Mouse (Mus musculus) adrenal gland, adult (tissue): Measurements from ENCODE around the gene App.

Experiments
- DNase-seq, 2 experiments: peaks; one replicate each; pipeline ENCODE4 v3.0.0; 2022 to 2023; ENCODE audit warnings: low spot score in 1 of 2; ENCODE audit not compliant: inconsistent age in 2 of 2

Gene App

DNA sequence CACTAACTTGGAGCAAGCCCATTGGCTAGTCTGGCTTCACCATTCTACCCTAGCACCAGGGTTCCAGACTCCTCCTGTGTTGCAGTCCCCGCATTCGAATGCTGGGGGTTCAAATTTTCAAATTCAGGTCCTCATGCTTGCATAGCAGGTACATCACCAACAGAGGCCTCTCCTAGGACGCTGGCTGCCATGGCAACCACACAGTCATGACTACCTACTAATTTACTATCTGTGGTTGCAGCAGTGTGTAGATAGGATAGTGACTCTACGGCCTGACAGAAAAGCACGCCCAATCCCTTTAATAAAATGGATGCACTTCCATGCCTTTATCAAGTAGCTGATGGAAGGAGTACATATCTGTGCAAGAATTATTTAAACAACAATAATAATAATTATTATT, 137.8 kb downstream of the App start:
- DNase-seq, result no peak

DNA sequence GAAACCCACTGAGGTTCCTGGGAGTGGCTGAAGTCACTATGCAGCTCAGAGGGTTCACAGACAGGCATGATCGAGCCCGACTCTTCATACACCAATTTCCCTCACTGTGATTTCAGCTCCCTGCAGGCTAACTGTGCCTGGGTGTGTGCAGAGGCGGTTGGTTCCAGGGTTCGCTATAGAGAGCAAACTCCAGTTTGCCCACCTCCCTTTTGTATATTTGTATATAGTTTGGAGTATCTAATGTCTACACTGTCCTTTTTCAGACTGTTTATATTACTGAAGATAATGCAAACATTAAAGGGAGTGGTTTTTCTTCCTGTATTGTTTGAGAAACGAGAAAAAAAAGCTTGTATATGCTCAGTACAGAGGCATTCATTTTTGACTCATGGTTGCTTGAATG, 139.8 kb downstream of the App start:
- no peak for DNase-seq

DNA sequence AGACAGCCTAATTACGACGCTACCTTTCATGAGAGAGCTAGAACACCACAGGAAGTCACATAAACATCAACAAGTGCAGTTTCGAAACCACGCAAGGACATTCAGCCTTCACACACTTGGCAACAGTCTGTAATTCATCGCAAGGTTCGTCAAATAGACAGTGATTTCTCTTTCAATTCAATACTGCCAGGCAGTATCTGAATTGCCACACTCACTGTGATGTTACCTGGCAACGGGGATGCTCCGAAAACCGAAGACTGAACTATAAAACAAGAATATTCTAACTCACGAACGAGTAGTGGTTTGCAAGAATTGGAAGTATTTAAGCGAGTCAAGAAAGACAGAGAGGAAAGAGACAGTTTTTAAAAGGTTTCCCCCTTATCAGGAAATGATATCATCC, 142.8 kb downstream of the App start:
- no peak for DNase-seq

DNA sequence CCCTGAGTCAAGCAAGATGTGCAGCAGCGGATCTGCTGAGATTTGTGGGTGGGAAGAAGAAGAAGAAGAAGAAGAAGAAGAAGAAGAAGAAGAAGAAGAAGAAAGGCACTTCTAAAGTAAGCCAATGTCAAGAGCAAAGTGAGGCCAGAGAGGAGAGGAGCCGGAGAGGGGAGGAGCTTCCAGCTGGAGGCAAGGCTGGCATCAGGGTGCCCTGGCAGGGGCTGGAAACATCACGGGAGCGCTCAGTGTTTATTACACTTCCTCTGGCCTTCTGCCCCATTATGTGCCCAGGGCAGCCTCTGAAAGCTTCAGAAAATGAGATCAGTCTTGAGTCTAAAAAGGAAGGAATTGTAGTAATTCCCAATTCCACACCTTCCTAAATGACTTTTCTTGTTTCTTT, 145.2 kb downstream of the App start:
- DNase-seq, result no peak

DNA sequence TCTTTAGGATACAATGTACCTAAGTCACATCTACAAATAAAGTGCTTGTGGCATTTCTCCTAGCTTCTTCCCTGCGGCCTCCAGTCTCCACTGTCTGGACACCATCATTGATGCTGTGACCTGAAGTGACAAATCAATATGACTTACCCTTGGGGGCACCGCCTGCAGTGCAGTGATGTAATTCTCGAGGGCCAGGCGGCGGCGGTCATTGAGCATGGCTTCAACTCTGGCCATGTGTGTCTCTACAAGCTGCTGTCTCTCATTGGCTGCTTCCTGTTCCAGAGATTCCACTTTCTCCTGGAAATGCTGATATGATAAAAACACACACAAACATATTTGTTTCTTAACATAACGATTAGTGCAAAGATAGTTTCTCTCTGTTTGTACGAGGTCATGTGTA, 148.9 kb downstream of the App start:
- no peak for DNase-seq

DNA sequence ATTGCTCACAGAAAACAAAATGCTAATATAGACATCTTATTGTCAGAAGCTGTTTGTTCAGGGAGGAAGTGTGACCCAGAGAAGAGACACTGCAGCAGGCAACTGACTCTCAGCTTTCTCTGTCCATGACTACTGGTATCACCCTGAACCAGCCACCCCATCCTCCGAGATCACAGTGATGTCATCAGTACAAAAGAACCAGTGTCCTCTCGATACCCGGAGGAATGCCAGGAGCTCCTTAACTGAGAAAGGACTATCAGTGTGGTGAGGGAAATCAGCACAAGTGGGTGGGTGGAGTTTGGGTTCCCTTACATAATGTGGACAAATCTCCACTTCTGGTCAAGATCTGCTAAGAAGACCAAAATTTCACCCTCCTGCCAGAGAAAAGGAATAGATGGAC, 150.5 kb downstream of the App start:
- peak in 1 of 2 experiments; percentile 26 for DNase-seq

DNA sequence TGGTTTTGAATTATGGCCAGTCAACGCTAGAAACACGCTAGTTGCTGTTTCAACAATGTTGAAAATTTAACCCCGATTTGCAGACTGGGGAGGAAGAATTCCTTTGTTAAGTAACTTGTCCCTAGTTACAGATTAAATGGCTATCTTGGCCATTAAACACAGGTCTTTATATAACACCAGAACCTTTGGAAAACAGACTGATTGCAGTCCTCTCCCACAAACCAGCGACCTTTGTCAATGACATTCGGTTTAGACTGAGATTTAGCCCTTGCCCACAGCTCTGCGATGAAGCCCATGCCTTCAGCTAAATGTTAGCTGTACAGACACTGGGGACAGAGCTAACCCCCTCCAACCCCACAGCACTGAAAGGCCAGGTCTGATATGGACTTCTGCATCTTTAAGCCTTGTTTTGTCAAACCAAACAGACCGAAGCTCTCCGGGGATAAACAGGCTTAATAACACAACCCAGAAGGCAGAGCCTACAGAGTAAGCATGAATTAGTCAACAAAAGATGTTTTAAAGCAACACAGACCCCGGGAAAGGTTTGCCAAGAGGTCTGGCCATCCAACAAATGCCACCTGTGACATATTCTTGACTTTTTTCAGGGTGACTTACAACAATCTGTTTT, 152.8 kb downstream of the App start:
- DNase-seq, result peak in 1 of 2 experiments; percentile 21

DNA sequence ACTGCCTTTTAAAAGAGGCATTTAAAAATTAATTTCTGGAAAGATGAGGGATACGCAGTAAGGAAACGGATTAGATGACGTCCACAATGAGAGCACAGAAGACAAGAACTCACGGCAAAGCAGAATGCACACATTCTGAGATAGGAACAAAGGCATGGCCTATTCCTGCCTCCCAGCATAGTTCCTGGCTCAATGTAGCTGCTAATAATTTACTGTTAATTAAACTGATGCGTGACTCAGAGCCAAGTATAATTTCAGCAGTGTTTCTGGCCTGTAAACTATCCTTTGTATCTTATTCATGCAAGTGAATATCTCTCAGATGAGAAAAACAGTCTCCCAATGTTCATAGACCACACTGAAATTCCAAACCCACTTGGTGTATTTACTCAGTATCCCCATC, 154.3 kb downstream of the App start:
- no peak for DNase-seq

DNA sequence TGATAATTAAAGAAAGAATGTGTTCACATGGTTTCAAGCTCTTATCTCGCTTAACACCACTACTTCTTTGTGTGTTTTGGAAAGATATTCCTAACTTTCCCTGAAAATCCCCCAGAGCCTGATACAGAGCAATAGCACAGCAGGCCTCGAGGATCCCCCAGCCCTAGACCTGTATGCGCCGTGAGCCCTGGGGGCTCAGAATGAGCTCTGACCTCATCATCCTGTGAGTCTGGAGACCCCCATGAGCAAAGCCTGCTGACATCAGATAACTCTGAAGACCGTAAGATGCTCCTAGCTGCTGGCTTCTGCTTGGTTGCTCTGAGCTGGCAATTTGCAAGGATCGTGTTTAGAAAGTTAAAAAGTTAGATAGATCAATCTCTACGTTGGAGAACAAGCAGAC, 155.7 kb downstream of the App start:
- no peak for DNase-seq

DNA sequence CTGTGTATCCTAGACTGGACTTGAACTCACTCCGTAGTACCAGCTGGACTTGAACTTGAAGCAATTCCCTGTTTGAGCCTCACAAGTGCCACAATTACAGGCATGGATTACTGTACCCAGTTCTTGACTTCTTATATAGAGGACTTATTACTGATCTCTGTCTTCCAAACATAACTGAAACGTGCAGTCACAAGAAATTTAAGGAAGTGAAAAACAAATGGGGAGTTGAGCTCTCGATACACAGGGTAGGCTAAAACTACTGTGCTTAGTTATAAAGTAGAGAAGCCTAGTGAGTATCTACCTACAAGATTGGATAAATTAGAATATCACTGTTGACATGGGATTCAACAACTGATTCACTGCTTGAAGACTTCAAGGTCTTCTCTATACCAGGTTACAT, 160.9 kb downstream of the App start:
- no peak for DNase-seq

DNA sequence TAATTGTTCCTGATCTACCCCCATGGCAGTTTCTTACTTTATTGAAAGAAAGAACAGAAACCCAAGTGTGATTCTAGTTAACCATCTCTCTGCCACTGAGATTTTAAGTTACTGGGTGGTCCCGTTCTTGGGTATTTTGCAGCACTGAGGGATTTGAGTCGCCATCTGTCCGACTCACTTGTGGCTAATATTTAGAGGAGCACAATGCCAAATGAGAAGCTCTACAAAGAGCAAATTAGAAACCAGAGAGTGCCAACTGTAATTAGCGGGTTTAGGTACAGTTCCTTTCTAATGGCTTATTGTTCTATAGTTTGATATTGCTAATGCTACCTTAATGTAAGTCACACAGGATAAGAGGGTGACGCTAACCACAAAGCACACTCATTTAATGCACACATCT, 161.4 kb downstream of the App start:
- no peak for DNase-seq

DNA sequence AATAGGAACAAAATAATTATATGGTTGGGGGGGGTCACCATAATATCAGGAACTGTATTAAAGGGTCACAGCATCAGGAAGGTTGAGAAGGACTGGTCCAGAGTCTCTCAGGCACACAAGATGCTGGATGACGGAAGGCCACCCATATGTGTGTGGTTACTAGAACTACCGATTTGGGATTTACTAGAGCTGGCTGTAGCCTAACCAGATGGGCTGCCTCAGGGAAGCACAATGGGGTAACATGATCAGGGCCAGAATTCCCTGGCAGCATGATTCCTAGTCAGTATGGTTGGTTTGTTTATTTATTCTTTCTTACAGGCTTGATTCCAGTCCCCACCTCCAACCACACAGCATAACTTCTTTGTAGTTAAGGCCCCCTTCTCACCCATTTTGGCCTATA, 162.9 kb downstream of the App start:
- no peak for DNase-seq

DNA sequence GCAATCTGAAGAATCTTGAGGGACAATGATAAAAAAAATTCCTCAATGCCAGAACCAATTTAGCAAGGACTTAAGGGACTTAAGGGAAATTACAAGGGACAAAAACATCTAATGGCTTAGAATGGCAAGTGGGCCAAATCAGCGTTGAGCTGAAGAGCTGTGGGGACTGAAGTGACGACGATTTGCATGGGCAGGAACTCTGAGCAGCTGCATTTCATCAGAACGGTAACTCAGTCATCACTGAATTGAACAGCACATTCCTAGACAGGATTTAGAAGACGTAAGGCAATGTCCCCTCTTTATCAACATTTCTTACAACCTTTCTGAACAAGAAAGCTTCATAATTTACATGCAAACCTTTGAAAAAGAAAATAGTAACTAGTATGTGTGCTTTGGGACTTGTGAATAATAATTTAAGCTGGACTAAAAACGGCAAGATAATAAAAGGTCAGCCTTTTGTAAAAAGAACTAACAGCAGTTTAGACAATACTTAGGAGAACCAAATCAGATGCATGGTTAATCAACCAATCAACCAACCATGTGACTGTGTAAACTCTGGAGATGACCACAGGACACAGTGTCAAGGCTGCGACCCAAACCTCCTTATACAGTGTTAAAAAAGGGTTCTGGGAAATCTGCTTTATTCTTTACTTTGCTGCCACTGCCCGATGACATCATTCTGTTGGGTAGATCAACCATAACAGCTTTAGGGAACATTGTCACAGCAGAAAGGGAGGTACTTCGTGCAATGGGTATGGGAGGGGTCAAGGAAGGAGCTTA, 164.5 kb downstream of the App start:
- DNase-seq, result no peak

DNA sequence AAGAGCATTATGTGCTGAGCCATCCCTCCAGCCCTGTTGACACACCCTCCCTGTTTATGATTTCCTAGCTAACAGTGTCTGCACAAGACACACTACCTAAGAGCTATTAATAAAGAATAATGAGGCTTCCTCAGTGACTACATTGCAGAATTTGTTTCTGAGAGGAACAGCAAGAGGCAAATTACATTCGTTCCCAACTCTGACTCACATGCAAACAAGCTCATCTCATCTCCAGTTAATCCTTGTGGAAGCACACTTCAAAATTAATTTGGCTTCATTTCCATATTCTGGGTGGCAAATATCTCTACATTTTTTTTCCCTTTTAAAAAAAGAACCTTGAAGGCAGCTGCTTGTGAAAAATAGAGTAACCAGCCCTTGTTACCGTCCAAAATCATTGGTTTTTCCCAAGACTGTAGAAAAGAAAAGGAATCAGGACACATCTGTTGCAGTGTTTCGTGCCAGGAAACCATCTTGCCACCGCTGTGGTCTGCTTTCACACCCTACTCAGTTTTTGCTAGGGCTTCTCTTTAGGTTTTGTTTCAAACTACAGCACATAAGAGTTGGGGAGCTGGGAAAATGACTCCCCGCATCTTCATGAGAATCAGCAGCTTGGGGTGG, 171.5 kb downstream of the App start:
- DNase-seq, result no peak

DNA sequence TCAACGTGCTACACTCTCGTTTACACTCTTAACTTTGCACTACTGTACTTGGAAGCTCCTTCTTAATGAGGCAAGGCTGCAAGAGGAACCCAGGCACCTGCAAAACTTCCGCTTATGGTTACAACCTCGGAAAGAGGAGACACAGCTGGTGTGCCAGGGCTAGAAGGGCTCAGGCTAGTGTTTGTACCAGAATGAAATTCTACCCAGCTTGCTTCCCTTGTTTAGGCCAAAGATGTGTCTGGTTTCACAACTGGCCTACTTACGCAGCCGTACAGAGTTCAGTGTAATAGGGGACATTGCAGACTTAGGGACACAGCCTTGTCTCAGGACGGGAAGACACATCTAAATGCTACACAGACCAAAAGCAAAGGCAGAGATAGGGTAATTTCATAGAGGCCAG, 173.3 kb downstream of the App start:
- DNase-seq, result no peak

DNA sequence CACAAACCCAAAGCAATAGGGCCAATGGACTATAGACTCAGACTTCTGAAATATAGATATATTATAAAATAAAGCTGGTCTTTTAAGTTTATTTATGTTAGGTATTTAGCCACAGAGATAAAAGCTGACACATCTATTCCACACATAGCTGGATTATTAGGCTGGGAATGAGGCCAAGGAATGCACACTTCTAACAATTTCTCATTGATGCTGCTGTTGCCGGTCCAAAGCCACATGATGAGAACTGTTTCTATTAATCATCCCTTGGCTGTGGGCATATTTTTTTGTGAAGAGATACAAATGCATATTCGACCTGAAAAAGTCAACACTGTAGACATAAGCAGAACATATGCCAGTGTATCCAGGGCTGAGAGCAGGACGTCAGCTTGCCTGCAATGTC, 176.0 kb downstream of the App start:
- DNase-seq, result no peak

DNA sequence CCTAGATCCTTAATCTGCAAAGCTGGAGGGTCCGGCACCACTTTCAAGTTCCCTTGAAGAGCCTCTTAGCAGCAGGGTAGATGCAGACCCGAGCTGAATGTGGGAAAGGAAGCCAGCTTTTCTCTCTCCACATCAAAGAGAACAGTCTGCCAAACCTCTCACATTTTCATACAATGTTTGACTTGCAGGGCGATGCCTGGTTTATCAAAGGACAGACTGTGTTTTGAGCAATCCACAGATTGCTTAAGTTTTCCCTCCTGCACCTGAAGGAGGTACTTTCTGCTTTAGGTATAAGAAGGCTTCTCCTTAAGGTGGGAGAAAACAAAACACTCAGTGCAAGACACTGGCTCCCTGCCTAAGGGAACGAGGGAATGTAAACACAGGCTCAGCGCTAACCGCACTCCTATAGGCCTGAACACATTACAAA, 178.1 kb downstream of the App start:
- DNase-seq, result no peak

DNA sequence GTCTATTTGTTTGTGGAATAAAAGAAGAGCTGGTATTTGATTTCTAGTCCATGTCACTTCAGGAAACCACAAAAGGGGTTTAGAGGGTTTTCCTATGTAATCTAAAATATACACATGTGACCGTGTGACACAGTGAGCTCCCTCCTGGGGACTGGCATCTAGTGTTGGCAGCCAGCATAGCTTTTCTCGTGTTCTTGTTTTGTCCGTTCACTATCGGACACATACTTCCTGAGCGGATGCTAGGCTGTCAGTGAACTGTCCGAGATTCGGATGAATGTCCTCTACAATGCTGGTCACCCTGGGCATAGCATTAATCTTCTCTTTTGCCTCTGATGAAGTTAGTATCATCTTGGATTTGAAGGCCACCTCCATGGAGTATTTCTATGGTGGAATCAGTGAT, 180.7 kb downstream of the App start:
- no peak for DNase-seq

DNA sequence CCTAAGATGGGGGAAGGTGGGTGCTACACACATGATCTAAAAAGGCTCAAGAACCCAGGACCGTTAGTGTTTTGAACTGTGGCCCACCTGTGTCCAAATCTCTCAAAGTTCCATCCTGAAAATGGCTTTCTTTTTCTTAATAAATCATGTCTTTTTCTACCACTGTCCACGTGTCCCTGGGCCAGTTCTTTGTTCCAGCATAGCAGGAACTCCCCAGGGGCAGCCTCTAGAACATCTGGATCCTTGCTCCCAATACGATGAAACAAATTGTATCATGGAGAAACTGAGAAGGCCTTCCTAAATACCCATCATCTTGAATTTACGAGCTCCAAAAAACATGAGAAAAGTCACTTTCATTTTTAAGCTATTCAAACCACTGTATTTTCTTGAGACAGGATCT, 182.6 kb downstream of the App start:
- no peak for DNase-seq

DNA sequence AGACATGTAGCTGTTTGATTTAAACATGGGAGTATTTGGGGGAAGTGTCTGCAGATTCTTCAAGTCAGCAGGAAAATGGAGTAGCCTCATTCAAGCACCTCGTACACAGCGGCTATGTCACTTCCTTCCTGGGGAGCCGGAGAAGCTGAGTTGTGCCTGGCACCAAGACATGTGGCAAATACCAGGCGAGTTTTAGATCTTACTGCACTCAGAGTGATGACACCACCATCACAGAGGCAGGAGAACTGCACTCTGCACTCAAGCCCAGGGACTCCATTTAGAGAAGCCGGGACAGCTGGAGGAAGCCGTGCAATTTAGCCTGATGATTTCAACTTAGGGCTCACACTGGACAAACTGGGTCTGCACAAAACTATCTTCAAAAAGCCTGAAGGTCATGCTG, 183.6 kb downstream of the App start:
- DNase-seq, result no peak

DNA sequence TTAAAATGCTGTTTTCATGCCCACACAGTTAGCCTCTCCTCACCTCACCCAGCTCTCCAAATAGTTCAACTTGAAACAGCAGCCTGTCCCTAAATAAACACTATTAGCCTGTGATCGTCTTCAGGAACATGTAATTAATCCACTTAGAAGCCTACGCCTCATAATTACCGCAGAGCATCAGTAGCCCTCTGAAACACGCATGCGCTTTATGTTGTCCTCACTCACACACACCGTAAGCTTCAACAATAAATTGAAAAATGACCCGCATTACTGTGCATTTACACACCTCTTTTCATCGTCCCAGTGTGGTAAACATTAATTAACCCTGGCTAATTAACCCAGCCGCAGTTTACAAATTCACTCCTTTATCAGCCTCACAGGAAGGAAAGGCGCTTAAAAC, 184.1 kb downstream of the App start:
- DNase-seq, result no peak

DNA sequence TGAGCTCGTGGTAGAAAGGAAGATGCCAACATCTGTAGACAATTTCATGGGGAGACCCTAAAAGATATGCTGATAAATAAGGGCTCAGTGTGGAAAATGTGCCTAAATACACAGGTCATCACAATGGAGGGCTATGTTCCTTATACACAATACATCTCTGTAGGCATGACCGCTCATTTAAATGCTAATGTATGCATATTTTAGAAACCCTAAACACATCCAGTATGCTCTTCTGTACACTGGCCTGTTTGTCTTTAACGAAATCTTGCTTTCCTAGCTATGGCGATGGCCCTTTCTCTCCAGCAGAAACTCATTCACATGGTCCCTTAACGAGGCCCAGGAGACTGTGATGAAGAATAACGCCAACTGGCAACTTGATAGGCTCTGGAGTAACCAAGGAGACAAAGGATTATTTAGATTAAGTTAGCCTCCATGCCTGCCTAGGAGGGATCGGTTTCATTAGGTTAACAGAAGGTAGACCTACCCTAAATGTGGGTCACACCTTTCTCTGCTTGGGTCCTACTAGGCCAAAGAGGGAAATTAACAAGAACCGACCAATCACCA, 185.8 kb downstream of the App start:
- DNase-seq, result no peak
